Mouse (Mus musculus) megakaryocyte, embryonic 14.5 days (primary cell): Measurements from ENCODE around the gene Sgtb.

Experiments
- FLI1 ChIP-seq: IDR thresholded peaks from 2 replicates; pipeline ENCODE4 v1.6.1; 2012; ENCODE audit warnings: low read length, inconsistent platforms, mixed read lengths
- GATA1 ChIP-seq: IDR thresholded peaks from 3 replicates; pipeline ENCODE4 v1.6.1; 2012; ENCODE audit warnings: mixed read lengths, low read length, inconsistent platforms, borderline replicate concordance

DNA sequence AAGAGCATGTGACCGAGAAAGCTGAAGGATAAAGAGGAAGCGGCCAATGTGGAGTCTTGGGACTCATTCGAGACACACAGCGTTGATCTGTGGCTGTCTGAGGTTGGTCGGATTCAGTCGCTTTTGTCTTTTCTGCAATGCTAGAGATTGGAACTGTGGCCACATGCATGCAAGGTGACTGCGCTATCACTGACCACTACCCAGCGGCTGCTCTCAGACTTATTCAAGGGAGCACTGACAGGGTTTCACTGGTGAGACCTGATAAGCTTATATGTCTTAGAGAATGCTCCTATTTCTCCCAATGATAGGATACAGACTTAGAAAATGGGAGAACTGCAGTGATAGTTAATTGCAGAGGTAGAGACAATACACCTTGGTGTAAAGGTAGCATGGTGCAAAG, 35.3 kb upstream of the Sgtb start:
- no peak for TF ChIP-seq GATA1
- TF ChIP-seq FLI1: no peak
